Mouse (Mus musculus) erythroid progenitor cell, adult 5-6 weeks (primary cell): ENCODE measurements around the gene Itpr3. TPM values are rescaled to one million over a fixed set of nuclear protein-coding genes. Genes with fewer than 3 reads are reported as not detected.

Source experiments
- ATAC-seq: replicated peaks from 2 replicates; pipeline ENCODE4 v1.8.0; 2016; ENCODE audit warnings: moderate number of reproducible peaks, mild to moderate bottlenecking, moderate TSS enrichment, inconsistent platforms; ENCODE audit not compliant: poor library complexity, low FRiP score, severe bottlenecking
- total RNA-seq, 2 experiments: library from RNA; stranded (forward) in 1 of 2; stranded (reverse) in 1 of 2; fragments of 150-400 nt in 1 of 2; fragments of 186-747, 209-891 nt in 1 of 2; gene quantifications; 2 replicates each; pipeline versions ENCODE4 v1.2.3 to v1.2.4; 2015 to 2017; ENCODE audit warnings: low replicate concordance in 2 of 2

Itpr3 gene
- total RNA-seq, 2 experiments from 2014 or later, result 0.98 to 1.3 TPM

DNA sequence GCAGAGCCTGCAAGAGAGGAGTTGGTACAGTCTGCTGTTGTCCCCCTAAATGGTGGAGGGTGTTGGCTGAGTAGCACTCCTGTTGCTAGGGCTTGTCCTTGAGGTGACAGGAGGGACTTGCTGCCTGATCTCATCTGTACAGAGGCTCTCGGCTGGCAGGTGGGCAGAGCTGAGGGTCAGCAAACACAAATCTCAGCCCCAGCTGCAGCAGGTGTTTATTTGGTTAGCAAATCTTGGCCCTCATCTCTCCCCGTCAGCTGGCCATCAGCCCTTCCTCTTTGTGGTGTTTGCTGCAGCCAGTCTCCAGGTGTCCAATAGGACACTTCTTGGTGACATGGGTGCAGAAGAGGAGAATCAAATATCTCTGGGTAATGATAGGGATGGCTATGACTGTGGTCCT is 7.1 kb downstream of the Itpr3 start:
- no peak for ATAC-seq

DNA sequence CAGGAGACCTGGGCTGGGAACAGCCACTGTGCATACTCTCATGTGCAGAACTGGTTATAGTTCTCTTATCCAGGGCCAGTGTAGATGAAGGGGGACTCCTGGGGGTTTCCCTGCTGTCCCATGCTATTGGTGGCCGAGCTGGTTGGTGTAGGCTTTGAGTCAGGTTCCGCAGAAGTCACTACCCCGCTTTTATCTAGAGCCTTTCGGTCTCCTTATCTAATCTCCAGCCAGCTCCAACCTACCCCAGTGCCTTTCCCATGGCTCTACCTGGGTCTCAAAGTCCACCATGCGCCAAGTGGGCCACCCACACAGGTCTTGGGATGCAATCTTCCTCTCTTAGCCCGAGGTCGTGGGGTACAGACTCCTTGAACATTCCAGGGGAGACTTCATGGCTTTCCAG is 9.0 kb downstream of the Itpr3 start:
- no peak for ATAC-seq

DNA sequence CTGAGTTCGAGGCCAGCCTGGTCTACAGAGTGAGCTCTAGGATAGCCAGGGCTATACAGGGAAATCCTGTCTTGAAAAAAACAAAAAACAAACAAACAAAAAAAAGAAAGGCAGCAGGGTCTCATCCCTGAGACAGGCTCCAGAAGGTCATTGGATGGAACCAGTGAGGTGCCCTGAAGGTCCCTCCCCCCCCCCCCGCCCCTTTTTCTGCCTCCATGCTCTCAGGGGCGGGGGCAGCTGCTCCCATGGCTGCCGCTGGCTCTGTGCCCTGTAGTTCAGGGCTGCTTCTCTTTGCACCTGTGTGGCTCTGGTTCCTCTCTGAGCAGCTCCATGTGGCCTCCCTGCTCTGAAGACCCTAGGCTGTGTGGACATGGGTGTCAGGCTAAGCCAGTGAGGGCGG is 12.0 kb downstream of the Itpr3 start:
- no peak for ATAC-seq

DNA sequence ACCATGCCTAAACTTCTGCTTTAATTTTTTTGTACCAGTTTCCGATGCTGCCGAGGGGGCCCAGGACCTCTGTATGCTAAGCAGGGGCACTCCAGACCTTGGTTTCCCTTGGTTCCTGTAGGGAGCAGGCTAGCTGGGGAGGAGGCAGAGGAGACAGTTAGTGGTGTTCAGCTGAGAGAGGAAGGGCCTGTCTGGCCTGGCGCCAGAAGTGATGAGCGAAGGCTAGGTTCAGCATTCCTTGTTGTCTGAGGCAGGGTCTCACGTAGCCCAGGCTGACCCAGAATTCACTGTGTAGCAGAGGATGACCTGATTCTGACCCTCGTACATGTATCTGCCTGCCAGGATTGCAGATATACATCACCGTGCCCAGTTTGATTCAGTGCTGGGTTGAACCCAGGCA is 13.8 kb downstream of the Itpr3 start:
- no peak for ATAC-seq

DNA sequence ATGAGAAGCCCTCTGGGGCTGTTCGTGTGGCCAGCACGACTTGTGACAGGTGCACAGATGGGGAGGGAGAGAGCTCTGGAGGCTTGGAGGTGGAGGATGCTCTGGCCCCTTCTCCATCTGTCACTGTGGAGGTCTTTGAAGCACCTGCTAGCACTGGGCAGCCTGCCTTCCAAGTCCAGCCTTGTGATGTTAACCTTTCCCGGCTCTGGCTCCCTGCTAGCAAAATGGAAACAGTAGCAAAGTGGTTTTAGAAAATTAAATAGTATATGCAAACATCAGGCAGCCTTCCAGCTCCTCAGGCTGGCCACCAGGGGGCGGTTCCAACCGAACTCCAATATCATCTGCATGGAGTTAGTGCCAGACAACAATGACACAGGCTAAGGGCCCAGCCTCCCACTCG is 14.5 kb downstream of the Itpr3 start:
- ATAC-seq, result no peak; the same call in 1 of the 2 replicates

DNA sequence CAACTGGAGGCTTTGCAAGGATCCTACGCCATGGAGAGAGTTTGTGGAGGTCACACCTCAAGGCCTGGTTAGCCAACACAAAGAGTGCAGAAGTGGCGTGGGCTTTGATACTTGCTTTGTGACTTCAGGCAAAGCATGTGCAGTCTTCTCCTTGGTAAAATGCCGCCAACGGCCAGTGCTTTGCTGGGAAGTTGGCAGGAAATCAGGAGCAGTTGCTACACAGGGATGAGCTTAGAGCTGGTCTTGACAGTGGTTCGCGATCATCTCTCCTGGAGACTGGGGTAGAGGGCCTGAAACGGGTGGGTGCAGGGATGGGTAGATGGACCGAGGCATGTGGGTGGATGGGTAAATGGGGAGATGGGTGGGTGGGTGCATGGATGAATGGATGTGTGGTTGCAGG is 15.3 kb downstream of the Itpr3 start:
- ATAC-seq, result no peak

DNA sequence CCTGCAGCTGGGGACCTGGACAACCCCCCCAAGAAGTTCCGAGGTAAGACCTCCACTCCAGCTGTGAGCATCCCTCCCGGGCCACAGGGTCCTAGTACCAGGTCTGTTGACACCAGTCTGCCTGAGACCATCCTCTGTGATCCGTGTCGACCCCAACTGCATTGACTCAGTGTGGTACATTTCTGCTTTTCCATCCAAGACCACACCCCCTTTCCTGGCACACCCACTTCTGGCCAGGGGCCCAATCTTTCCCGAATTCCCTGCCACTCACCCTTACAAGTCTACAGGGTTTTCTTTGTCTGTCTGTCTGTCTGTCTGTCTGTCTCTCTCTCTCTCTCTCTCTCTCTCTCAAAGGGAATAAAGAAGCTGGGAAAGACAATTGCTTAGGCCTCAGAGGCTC is 16.0 kb downstream of the Itpr3 start:
- ATAC-seq, result no peak

DNA sequence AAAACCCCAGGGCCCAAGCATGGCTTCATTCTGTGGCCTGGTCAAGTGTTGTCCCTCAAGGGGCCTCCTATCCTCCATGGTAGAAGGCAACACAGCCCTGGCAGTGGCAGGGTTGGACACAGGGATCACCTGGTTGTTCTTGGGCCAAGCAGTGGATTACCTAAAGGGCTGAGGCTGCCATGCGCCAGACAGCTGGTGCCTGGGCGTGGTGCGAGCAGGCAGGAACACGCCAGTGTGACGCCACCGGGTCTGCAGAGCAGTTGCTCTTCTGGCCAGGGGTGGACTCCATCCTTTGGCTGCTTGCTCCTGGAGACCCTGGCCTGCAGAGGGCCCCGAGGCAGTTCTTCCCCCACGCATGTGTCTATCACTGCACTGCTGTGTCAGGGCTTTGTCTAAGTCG is 16.7 kb downstream of the Itpr3 start:
- ATAC-seq, result no peak

DNA sequence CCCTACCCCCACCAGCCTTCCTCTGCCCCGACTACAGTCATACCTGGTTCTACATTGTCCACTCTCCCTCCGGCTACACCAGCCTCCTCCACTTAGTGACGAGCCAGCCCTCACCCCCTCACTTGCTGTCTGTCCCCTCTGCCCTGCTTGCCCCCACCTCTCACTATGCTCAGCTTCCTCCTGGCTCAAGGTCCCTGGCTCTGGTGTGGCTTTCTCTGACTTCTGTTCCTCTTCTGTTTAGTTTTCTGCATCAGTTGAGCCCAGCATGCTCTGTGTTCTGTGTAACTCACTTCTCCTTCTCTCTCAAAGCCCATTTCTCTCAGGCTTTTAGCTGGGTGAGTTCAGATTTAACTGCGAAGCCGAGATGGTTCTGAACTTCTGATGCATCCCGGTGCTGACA is 17.1 kb downstream of the Itpr3 start:
- ATAC-seq, result no peak

DNA sequence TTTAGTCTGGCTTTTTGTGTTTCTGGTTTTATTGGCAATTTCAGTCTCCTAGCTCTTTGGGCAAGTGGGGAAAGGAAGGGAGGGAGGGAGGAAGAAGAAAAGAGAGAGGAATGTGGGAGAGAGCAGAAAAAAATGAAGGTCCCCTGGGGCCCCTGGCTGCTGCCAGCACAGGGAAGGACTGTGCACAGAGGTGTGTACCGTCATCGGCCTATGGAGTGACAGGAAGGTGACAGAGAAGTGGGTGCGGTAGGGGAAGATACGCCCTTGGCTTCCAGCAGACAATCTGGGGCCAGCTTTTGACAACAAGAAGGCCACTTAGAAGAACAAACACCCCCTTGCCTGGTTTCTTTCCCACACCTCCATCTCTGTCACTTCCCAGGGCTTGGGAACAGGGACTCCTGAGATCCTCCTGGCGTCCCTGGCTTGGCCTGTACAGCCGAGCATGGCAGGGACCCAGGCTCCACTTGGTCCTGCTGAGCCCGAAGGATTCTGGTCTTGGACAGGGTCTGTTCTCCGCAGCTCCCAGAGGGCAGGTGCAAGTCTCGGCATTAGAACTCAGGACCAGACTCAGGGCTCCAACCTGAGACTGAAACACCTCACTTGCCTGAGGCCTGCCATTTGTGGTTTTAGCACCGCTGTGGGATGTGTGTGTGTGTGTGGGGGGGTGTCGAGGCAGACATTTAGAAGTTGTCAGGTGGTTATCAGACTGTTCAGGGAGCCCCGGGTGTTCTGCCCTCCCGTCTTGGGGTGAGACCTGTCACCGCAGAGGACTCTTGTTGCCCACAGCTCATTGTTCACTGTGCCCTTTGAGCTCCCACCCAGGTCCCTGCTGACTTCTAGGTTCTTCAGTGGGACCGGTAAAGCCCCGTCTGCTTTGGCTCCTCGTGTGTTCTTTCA is 18.0 kb downstream of the Itpr3 start:
- no peak for ATAC-seq

DNA sequence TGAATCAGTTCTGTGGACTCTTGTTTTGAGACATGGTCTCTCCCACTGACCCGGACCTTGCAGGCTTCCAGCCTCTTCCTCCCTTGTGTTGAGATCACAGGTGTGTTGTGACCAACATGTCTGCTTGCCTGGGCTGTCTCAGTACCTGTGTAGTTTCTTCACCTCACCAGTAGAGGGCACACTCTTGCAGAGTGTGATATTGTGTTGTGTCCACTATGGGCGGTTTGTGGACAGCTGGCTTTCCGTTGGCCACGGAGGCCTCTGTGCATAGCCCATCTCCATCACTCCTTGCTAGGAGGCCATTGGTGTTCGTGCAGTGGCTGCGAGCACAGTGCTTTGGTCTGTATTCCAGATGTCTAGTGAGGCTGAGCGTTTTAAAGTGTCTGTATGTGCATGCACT is 20.0 kb downstream of the Itpr3 start:
- ATAC-seq, result 0 out of 2 replicates have a peak, but pooled peaks have one; percentile 44

DNA sequence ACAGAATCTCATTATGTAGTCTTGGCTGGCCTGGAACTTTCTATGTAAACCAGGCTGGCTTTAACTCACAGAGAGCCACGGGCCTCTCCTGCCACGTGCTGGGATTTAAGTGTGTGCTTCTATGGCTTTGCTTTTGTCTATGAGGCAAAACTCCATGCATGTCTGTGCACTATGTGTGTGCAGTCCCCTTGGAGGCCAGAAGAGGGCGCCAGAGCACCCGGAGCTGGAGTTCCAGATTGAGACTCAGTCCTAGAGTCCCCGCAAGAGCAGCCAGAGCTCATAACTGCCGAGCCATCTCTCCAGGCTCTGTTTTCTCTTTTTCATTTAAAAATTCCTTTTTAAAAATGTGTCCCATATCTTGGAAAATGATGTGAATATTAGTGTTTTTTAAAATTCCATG is 20.8 kb downstream of the Itpr3 start:
- no peak for ATAC-seq

DNA sequence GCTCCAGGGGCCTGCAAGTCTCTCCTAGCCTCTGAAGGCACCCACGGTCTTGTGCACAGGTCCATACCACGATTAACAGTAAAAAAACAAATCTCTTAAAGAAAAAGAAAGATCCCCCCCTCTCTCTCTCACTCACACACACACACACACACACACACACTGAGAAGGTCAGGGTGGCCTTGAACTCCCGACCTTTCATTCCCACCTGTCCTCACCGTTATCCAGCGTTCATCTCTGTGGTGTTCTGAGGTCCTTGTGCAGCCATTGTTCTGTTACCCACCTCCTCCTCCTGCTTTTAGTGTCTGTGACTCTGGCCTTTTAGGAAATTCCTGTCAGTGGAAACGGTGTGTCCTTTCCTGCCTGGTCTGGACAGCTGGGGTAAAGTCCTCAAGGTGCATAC is 21.4 kb downstream of the Itpr3 start:
- no peak for ATAC-seq

DNA sequence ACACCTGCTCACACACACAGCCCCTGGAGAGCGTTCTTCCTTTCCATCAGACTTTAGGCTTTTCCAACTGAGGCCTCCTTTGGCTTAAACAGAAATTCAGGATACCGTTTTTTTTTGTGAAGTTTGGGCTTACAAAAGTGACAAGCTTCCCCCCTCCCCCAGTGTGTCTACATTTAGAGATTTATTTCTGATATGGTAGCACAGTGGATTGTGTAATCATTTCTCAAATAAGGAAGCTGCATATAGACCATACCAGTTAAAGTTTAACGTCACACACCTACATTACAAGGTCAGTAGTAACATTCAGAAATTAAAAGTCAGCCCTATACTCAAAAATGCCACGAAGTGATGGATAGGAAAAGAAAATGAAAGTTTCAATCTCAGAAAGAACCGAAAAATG is 24.8 kb downstream of the Itpr3 start:
- no peak for ATAC-seq

DNA sequence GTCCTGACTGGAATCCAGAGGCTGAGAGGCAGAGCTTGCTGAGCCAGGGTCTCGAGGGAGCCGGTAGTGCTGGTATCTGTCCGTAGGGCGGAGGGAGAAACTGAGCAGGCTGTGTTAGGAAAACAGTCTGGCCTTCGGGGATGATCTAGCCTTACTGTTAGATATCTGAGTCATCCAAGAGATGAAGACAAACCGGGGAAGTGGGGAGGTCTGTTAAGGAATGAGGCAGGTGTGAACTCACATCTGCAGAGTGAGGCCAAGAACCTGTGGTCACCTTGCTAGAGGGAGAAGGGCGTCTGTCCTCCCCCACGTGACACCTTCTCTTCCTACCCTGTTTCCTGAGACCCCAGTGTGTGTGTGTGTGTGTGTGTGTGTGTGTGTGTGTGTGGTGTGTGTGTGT is 25.7 kb downstream of the Itpr3 start:
- no peak for ATAC-seq

DNA sequence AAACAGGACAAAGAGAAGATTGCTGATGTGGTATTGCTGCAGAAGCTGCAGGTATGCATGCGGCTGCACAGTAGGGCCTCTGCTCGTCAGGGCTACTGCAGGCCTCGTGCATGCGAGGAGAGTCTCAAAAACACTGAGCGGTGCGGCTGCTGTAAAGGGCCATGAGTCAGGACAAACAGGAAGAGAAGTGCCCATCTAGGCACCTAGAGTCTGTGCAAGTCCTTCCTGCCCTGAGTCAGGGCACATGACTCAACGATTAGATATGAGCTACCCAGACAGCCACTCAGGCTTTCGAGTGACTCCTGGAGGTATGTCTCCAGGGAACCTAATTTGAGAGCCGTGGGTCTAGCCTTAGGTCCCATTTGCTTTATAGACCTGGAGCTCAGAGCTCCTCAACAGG is 26.5 kb downstream of the Itpr3 start:
- ATAC-seq, result no peak

DNA sequence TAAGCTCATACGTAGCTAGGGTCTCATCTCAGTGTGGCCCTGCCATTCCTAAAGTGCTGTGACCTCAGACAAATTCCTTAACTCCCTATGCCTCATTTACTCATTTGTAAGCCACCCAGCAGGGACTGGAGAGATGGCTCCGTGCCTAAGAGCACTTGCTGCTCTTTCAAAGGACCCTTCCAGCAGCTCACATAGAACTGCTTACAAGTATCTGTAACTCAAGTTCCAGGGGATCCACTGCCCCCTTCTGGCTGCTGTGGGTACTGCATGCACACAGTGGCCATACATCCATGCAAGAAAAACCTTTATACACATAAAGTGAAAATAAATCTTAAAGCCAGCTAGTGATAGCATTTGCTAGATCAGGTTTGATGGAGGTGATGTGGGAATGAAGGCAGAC is 28.6 kb downstream of the Itpr3 start:
- ATAC-seq, result no peak

DNA sequence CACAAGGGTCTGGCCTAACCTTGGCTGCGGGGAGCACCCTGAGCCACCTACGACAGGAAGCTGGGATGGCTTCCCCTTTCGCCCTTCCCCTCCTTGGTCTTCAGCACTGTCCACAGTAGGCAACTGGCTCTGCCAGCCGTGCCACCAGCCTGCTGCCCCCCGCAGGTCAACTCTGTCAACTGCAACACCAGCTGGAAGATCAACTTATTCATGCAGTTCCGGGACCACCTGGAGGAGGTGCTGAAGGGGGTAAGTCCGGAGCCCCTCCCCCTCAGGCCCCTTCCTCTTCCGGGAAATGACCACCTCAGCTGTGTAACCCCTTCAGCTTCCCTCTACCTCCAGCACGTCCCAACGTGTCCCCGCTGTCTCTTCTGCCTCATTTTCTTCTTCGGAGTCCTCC is 30.3 kb downstream of the Itpr3 start:
- no peak for ATAC-seq

DNA sequence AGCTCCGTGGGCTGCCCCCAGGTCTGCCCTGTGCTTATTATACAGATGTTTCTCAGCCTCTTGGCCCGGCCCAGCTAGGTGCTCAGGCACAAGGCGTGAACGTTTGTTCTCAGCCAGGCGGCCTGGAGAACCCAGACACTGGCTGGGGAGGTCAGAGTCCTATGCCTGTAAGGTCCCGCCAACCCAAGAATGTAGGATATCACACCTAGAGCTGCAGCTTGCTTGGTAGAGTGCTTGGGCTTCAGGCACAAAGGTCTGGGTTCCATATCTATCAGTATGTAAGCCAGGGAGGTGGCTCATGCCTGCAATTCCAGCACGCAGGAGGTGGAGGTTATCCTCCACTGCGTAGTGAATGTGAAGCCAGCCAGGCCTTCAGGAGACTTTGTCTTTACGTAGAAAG is 33.0 kb downstream of the Itpr3 start:
- ATAC-seq, result no peak

DNA sequence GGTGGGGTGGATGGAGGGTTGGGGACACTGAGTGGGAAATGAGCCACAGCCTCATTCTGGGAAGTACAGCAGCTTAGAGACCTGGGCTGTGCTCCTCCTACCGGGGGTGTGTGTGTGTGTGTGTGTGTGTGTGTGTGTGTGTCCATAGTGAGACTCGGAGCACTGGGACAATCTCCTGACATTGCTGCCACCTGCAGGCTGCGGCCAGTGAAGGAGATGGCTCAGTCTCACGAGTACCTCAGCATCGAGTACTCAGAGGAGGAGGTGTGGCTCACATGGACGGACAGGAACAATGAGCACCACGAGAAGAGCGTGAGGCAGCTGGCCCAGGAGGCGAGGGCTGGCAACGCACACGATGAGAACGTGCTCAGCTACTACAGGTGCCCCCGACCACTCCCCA is 38.6 kb downstream of the Itpr3 start:
- no peak for ATAC-seq

DNA sequence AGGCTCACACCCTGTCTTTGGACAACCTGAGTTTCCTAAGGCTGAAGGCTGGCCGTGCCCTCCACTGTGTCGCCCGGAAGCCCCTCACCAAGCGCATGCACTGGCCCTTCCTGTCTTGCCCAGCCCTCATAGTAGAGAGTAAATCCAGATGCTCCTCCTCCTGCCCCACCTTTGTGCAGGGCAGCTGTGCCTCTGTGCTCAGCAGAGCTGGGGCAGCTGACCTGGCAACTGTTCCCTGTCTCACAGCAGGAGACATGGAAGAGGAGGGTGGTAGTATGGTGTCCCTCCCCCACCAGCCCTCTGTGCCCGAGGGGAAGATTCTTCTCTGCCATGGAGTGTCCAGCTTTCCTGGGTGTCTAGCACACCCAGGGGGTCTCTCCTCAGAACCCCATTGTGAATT is 44.6 kb downstream of the Itpr3 start:
- ATAC-seq, result no peak
